Mouse (Mus musculus): ENCODE measurements at regions not wholly inside any gene's neighbourhood (a gene's known extent, or its start where the extent isn't known, plus 50 kb on each side); places are given as distances from the start of the nearest gene placed in this dataset.

DNA sequence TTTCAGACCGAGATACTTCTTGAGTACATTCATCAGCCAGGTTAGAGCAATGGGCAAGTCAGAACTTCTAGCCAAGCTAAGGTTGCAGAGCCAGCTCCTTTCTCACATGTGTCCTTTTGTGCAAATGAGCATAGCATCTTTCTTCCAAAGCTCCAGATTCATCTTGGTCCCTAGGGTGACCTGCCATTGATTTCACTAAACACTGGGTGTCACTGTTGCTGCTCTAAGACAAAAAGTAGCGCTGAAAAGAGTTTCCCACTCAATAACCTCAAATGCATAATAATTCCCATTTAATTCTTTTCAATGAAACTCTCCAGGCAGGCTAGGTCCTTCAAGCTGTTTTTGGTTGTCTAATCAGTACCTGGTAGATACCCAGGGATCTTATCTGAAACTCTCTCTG lies 688.6 kb upstream of the BB014433 start:
- Histone ChIP-seq H3K9ac (no peak overlapping the region), H3K4me3 (no peak overlapping the region), H3K9me3 (replicated peaks) (no peaks in the 10 kb centered on the region), H3K27ac (no peak overlapping the region), H3K4me1 (no peaks in the 10 kb centered on the region), H3K4me2 (replicated peaks) (no peak overlapping the region), H3K36me3 (no peaks in the 10 kb centered on the region), H3K27me3 (no peaks in the 10 kb centered on the region)
- WGBS: 71% methylated on average over 2 of the region's 2 CpGs
- no peak for ATAC-seq (ENCODE audit: low FRiP score)

DNA sequence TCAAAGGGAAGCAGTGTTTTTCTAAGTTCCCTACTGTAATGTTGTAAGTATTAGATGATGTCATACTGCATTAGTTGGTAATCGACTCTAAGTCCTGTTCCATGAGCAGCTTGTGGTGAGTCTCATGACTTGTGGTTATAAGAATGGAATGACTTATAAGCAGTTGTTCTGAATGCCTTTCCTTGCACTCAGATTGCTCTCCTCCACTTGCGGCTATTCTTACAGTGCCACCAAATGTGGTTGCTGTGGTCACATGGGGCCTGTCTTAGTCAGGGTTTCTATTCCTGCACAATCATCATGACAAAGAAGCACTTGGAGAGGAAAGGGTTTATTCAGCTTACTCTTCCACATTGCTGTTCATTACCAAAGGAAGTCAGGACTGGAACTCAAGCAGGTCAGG lies 685.4 kb upstream of the BB014433 start:
- WGBS: 94% methylated on average over 2 of the region's 2 CpGs
- no peaks in the 10 kb centered on the region for H3K36me3 ChIP-seq
- no peak overlapping the region for H3K9ac ChIP-seq
- no peak overlapping the region for H3K27ac ChIP-seq
- H3K9me3 ChIP-seq (replicated peaks): no peaks in the 10 kb centered on the region
- no peaks in the 10 kb centered on the region for H3K4me1 ChIP-seq
- H3K27me3 ChIP-seq: no peaks in the 10 kb centered on the region
- no peak overlapping the region for H3K4me2 ChIP-seq (replicated peaks)
- ATAC-seq (ENCODE audit: low FRiP score): no peak
- H3K4me3 ChIP-seq: no peak overlapping the region

DNA sequence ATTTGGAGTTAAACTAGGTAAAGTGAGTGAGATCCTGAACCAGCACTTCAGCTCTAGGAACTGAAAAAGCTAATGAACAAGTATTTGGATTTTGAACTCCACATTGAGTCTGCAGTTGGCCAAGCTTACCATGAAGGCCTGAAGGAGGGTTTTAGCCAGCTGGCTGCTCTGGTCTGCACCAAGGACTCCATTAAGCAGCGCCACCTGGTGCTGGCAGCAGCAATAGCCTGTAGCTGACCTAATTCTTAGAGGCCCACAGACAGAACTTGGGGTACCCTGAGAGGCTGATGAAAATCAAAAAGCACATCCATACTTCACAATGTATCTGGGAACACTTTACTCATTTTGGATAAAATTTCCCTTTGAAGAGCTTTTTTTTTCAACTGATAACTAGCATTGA lies 683.2 kb upstream of the BB014433 start:
- Histone ChIP-seq H3K27me3 (no peaks in the 10 kb centered on the region), H3K27ac (no peak overlapping the region), H3K4me3 (no peak overlapping the region), H3K9ac (no peak overlapping the region), H3K9me3 (replicated peaks) (no peaks in the 10 kb centered on the region), H3K4me1 (no peaks in the 10 kb centered on the region), H3K36me3 (no peaks in the 10 kb centered on the region), H3K4me2 (replicated peaks) (no peak overlapping the region)
- WGBS: 8% methylated on average over 1 of the region's 1 CpGs
- peak; percentile 60; the same call in 1 of the 2 replicates for ATAC-seq (ENCODE audit: low FRiP score)

DNA sequence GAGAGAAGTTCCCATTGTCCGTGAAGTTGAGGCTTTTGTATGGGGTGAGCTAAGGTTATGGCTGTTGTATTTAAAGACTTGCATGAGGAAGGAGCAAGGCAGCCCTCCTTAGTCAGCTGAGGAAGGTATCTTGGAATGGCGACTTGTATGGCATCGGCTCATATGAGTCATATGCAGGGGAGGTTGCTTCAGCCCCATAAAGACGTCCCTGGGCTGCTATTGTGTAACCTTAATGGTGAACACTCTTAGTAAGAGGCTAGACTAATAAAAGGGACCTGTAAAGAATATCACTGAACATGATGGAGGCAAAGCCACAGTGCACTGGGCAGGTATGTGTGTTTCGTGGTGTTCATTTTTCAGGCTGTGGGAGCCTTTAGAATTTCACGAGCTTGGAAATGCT lies 680.4 kb upstream of the BB014433 start:
- no peaks in the 10 kb centered on the region for H3K36me3 ChIP-seq
- H3K9me3 ChIP-seq (replicated peaks): no peaks in the 10 kb centered on the region
- no peaks in the 10 kb centered on the region for H3K27me3 ChIP-seq
- no peak overlapping the region for H3K27ac ChIP-seq
- no peaks in the 10 kb centered on the region for H3K4me1 ChIP-seq
- no peak for ATAC-seq (ENCODE audit: low FRiP score)
- H3K9ac ChIP-seq: no peak overlapping the region
- WGBS: 92% methylated on average over 6 of the region's 6 CpGs
- no peak overlapping the region for H3K4me3 ChIP-seq
- no peak overlapping the region for H3K4me2 ChIP-seq (replicated peaks)

All from hindbrain, embryonic 12.5 days (tissue).